Mouse (Mus musculus) myocyte (in vitro differentiated cells): Measurements from ENCODE around the gene Hes2.

ENCODE experiments used
- CEBPB ChIP-seq: IDR thresholded peaks from 2 replicates; pipeline ENCODE4 v1.6.1; 2011; ENCODE audit warnings: mild to moderate bottlenecking, moderate library complexity; ENCODE audit not compliant: poor library complexity, insufficient read depth, severe bottlenecking
- E2F4 ChIP-seq: IDR thresholded peaks from one replicate; pipeline ENCODE4 v1.6.1; 2011; ENCODE audit warnings: mild to moderate bottlenecking, control low read depth, moderate library complexity; ENCODE audit not compliant: insufficient read depth
- MAX ChIP-seq: IDR thresholded peaks from one replicate; pipeline ENCODE4 v1.6.1; 2011; ENCODE audit warnings: low read depth, mild to moderate bottlenecking, control low read depth
- MYOD1 ChIP-seq, 3 experiments: IDR thresholded peaks; one replicate each; pipeline ENCODE4 v1.6.1; 2011; ENCODE audit warnings: control low read depth in 2 of 3, low read depth in 2 of 3, mild to moderate bottlenecking in 2 of 3, moderate library complexity in 1 of 3; ENCODE audit not compliant: insufficient read length in 2 of 3, control insufficient read depth in 1 of 3
- MYOG ChIP-seq, 3 experiments: IDR thresholded peaks; one replicate each; pipeline ENCODE4 v1.6.1; 2011; ENCODE audit warnings: control low read depth in 2 of 3, low read depth in 2 of 3, mild to moderate bottlenecking in 2 of 3; ENCODE audit not compliant: insufficient read length in 2 of 3, control insufficient read depth in 1 of 3, insufficient read depth in 1 of 3
- POLR2A ChIP-seq: IDR thresholded peaks from one replicate; pipeline ENCODE4 v1.6.1; 2011; ENCODE audit warnings: low read depth, mild to moderate bottlenecking, control low read depth, moderate library complexity; ENCODE audit not compliant: insufficient read length
- POLR2AphosphoS2 ChIP-seq: IDR thresholded peaks from one replicate; pipeline ENCODE4 v1.6.1; 2011; ENCODE audit warnings: low read depth, control low read depth; ENCODE audit not compliant: insufficient read length
- SRF ChIP-seq: IDR thresholded peaks from one replicate; pipeline ENCODE4 v1.6.1; 2011; ENCODE audit warnings: low read depth; ENCODE audit not compliant: control insufficient read depth, insufficient read length
- TCF3 ChIP-seq: IDR thresholded peaks from one replicate; pipeline ENCODE4 v1.6.1; 2011; ENCODE audit warnings: low read depth, control low read depth; ENCODE audit not compliant: insufficient read length
- USF1 ChIP-seq: IDR thresholded peaks from one replicate; pipeline ENCODE4 v1.6.1; 2011; ENCODE audit warnings: low read depth, mild to moderate bottlenecking, control low read depth, moderate library complexity

- no peak for TF ChIP-seq MAX
- no peak for TF ChIP-seq MYOD1 (IDR thresholded peaks at IDR 0.05; ENCODE audit: control insufficient read depth in 1 of 3, insufficient read length in 2 of 3, low read depth in 2 of 3)
- no peak for TF ChIP-seq POLR2A
- no peak for TF ChIP-seq POLR2AphosphoS2
- no peak for TF ChIP-seq MYOG (IDR thresholded peaks at IDR 0.05; ENCODE audit: control insufficient read depth in 1 of 3, insufficient read depth in 1 of 3, insufficient read length in 2 of 3, low read depth in 2 of 3)
- TF ChIP-seq SRF: no peak
- TF ChIP-seq CEBPB: no peak
- no peak for TF ChIP-seq TCF3
- no peak for TF ChIP-seq E2F4
- no peak for TF ChIP-seq USF1
Measured at GRCm38 (mm10) chr4:152128784-152129183, 29.9 kb upstream of the Hes2 start.
